Mouse (Mus musculus): ENCODE measurements at regions not wholly inside any gene's neighbourhood (a gene's known extent, or its start where the extent isn't known, plus 50 kb on each side); places are given as distances from the start of the nearest gene placed in this dataset.
"Not testable (repeated sequence)": the region's sequence is repeated elsewhere in the genome, so short reads cannot be mapped to it uniquely, and the experiment has no call there.

DNA sequence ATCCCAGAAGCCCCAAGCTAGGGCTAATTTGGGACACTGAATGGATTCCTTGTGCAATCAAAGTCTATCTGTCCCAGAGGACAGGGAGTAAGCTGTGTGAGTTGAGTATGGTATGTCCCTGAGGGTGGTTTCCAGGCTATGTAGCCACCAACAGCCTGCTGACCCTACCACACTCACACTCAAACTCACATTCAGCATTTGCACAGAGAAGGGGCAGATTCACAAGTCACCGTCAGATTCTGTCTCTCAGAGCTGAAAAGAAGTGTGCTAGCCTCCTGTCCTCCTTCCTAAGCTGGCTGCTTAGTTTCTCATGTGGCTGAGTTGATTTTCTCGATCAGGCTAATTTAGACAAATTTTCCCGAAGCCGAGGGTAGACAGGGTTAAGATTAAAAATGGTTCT lies 248.8 kb downstream of the Enc1 start:
- no peak for DNase-seq (ENCODE audit: low read depth in 1 of 2, low spot score in 2 of 2)

DNA sequence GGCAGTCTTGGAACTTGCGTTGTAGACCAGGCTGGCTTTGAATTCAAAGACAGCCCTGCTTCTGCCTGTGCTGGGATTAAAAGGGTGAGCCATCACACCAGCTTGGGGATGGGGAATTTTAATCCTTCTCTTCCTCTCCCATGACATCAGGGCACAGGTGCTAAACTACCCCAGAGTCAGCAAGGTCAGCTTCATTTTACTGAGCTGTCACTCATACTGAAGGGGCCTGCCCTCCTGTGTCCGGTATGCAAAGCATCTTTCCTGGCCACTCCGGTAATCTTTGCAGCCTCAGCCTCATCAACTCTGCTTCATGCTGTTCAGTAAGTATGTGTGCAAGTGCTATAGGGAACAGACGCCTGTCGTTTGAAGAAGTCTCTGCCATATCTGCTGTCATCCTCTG lies 248.1 kb downstream of the Enc1 start:
- no peak for DNase-seq (ENCODE audit: low read depth in 1 of 2, low spot score in 2 of 2)

- no peak for DNase-seq (ENCODE audit: low read depth in 1 of 2, low spot score in 2 of 2)
Measured at GRCm38 (mm10) chr13:97488518-97488917, 247.6 kb downstream of the Enc1 start.

DNA sequence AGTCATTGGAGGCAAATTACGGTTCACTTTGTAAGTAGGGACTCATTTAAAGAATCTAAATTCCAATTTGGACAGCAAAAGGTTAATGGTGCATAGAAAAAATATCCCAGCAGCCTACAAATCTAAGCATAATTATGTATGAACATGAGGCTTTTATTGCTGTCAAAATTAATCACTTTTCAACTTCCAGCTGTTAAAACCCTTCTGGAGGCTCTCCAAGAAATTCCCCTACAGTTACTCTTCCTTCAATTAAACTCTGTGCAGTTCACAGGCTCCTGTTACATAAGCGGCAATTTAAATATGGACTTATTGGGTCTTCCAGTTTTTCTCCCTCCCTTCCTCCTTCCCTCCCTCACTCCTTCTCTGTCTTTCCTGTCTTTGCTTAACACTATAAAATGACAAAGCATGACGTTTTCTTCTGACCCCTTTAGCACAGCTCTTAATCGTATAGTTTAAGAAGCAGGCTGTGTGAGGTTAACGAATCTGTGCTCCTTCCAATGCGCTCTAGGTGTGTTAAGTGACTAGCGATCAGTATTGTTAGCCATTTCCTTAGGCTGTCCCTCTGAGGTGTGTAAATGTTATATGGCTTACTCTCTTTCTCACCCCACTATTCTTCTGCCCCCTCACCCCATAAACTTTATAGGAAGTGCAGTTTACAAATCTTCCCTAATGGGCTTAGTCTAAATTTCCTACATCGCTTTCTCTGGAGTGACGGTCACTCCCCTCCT lies 247.0 kb downstream of the Enc1 start:
- DNase-seq (ENCODE audit: low read depth in 1 of 2, low spot score in 2 of 2), result no peak

DNA sequence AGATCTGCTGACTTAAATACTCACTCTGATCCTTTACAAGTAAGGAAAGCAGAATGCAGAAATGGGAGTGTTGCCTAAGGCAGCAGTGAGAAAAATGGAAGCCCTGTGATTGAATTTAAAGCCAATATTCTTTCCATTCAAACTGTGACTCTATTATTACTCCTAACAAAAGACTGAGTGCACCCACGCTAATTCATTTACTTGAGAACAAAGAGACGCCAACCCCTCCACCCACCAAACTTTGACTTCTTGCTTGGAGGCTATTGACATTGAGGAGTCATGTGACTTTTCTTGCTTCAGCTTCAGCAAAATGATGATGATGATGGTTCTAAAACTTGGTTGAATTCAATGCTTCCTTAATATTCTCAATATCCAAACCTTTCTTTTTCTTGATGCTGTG lies 245.6 kb downstream of the Enc1 start:
- no peak for DNase-seq (ENCODE audit: low read depth in 1 of 2, low spot score in 2 of 2)

DNA sequence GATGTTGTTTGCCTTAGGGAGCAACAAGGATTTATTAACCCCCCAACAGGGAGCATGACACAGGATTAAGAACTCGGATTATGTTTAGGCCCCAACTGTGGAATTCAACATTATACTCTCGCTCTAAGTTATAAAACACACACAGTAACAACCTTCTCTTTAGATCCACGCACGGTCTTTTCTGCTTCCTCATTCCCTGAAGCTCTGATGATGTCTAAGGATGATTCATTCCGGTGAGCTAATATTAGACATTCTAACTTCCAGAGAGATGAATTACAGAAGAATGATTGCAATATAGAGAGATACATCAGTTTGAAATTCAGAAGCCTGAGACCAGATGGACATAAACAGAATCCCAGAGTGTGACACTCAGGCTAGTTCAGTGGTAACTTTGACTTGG lies 245.0 kb downstream of the Enc1 start:
- no peak for DNase-seq (ENCODE audit: low read depth in 1 of 2, low spot score in 2 of 2)

GRCm38 (mm10) chr13:97484808-97485545 lies 244.1 kb downstream of the Enc1 start:
- DNase-seq (ENCODE audit: low read depth in 1 of 2, low spot score in 2 of 2), result no peak

- DNase-seq (ENCODE audit: low read depth in 1 of 2, low spot score in 2 of 2), result no peak
Measured at GRCm38 (mm10) chr13:97483681-97484080, 242.8 kb downstream of the Enc1 start.

- DNase-seq (ENCODE audit: low read depth in 1 of 2, low spot score in 2 of 2), result no peak
Measured at GRCm38 (mm10) chr13:97482439-97482946, 241.6 kb downstream of the Enc1 start.

DNA sequence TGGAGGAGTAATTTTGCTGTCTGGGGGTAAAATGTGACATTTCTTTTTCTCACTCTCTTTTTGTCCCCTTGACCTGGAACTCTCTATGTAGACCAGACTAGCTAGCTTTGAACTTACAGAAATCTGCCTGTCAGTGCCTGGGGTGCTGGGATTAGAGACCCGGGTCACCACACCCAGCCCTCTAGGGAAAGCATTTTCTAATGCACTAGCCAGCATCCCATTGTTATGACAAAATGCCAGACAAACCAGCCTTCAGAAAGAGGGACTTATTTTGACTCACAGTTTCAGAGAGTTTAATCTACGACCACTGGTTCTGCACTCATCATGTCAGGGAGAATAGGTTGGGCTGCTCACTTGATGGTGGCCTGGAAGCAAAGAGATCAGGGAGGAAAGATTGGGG lies 240.4 kb downstream of the Enc1 start:
- no peak for DNase-seq (ENCODE audit: low read depth in 1 of 2, low spot score in 2 of 2)

- no peak for DNase-seq (ENCODE audit: low read depth in 1 of 2, low spot score in 2 of 2)
Measured at GRCm38 (mm10) chr13:97479066-97479586, 238.2 kb downstream of the Enc1 start.

DNA sequence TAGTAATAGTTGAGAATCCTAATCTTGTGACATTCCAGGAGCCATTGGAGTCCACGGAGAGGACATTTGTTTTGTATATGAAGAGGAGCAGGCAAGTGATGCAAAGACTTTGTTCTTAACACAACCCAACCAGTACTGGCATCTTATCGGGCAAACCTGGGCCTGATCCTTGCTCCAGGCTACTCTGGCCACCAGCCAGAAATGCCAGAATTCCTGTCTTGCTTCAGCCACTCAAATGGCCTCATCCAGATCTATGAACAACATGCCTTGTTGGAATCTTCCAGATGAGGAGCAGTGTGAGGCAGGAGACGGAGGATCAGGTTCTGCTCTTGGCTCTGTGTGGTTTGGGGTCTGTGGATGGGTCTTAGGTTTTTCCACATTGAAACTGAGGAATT lies 233.1 kb downstream of the Enc1 start:
- no peak for DNase-seq (ENCODE audit: low read depth in 1 of 2, low spot score in 2 of 2)

DNA sequence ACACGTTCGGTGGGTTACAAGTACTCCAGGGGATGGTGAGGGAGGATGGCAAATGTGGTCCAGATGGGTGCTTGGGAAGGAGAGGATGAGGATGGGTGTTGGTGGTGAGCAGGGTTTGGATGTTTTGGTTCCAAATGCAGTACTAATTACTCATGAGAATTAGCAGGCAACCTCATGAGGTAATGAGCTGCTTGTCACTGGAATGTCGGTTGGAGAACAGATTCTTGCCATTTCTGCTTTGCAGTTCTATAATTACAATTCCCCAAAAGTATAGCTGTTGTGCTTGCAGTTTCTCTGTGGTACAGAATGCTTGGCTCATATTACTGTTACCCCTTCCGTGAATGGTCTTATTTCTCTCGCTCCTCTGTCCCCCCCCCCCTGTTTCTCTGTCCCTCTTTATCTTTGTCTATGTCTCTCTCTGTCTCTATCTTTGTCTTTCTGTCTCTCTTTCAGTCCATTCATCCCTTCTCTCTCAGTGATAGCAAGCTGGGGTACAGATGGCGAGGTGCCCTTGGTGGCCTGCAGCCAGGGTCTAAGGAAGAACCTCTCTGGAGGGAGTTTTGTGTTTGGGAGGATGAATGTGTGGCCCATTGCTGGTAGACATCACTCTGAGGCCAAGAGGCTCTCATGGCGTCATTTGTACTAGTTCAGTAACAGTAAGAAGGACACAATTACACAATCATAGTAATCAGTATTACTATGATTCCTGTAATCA lies 232.5 kb downstream of the Enc1 start:
- DNase-seq (ENCODE audit: low read depth in 1 of 2, low spot score in 2 of 2), result no peak

DNA sequence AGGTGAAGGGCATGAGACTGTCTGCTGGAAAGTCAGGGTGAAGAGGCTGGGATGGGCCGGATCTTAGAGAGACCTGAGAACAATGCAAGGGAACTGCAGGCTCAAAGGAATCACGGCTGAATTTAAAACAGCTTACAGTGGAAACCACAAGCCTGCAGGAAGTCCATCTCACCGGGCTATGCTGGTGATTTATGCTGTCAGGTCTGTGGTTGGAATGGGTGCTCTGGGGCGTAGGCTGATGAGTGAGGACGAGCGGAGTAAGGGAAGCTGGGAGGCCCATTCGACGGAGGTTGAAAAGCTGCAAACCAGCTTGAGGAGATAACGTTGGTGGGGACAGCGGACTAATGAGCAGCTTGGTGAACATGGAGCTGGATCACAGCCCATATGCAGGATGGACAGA lies 229.1 kb downstream of the Enc1 start:
- DNase-seq (ENCODE audit: low read depth in 1 of 2, low spot score in 2 of 2), result no peak

GRCm38 (mm10) chr13:97468874-97469593 lies 228.1 kb downstream of the Enc1 start:
- DNase-seq (ENCODE audit: low read depth in 1 of 2, low spot score in 2 of 2), result no peak

DNA sequence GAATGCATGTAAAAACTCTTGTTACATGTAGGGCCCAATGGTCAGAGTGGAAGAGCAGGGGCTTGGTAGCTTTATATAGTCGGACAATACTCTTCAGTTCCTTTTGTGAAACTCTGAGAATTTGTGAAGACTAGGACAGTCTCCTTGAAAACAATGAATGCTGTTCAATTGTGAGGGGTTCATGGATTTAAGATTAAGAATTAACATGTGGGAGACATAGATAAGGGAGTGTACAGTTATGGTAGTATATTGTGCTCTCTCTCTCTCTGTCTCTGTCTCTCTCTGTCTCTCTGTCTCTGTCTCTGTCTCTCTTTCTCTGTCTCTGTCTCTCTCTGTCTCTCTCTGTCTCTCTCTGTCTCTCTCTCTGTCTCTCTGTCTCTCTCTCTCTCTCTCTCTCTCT lies 225.7 kb downstream of the Enc1 start:
- not testable (repeated sequence) for DNase-seq (ENCODE audit: low read depth in 1 of 2, low spot score in 2 of 2)

DNA sequence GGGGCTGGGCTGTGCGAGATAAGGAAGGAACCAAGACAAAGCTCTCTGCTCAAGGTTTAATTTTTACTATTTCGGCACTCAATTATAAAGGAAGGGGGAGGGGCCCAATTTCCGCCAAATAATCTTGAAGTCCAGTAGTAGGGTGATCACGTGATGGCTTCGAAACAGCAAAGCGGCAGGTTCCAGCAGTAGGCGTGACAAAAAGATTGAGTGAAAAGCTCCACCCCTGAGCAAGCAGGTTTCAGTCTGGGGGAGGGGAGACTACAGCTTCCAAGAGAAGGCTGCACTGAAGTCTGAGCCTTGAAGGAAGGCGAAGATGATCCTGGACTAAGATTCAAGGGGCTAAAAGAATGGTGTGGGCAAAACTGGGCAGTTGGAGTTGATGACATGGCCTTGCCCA lies 222.9 kb downstream of the Enc1 start:
- no peak for DNase-seq (ENCODE audit: low read depth in 1 of 2, low spot score in 2 of 2)

GRCm38 (mm10) chr13:97462884-97463235 lies 222.0 kb downstream of the Enc1 start:
- no peak for DNase-seq (ENCODE audit: low read depth in 1 of 2, low spot score in 2 of 2)

DNA sequence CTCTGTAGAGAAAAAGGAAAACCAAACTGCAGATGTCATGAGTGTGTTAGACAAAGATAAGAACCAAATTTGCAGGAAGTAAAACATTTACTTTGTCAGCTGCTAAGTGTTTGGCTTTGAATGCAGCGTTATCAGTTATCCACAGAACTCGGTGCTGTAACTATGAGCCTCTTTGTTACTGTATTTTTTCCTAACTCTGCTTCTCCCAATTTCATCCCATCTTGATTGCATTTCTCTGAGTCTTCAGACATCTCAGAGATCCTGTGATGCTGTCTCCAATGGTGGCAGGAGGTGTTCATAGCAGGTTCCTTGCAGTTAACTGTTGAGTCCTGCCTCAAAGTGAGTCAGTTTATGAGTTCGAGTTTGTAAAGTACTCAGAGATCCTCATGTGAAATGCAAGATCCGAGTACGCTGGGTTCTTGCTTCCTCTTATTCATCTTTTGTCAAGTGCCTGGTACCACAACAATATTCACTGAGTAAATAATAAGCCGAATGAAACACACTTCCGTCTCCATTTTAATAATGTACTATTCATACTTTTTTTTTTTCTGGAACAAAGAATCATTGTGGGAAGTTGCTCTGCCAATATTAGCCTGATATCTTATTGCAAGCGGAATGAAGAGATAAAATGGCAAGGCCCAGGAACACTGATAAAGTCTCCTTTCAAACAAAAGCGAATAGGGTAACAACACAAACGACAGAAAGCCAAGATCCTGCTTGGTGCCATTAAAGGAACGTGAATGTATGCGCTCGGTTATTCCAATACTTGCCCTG lies 221.4 kb downstream of the Enc1 start:
- no peak for DNase-seq (ENCODE audit: low read depth in 1 of 2, low spot score in 2 of 2)

GRCm38 (mm10) chr13:97461207-97461606 lies 220.3 kb downstream of the Enc1 start:
- no peak for DNase-seq (ENCODE audit: low read depth in 1 of 2, low spot score in 2 of 2)

All from monocyte, adult 2 months (primary cell).